Mouse (Mus musculus) forebrain, embryonic 15.5 days (tissue): ENCODE measurements at regions not wholly inside any gene's neighbourhood (a gene's known extent, or its start where the extent isn't known, plus 50 kb on each side); places are given as distances from the start of the nearest gene placed in this dataset.
A peak's percentile ranks its signal among the peaks of the same experiment; 100 is the strongest.
"Not testable (repeated sequence)": the region's sequence is repeated elsewhere in the genome, so short reads cannot be mapped to it uniquely, and the experiment has no call there.

ENCODE experiments used
- ATAC-seq: fragments of 200-750 bp; cut with Nextera tagmentation; replicated peaks from 2 replicates; pipeline ENCODE4 v1.8.0; 2017; ENCODE audit warnings: mild to moderate bottlenecking, moderate TSS enrichment, moderate library complexity
- H3K27ac ChIP-seq: fragments of 300-500 bp; sonication (generic); replicated peaks from 2 replicates; pipeline ENCODE4 v1.5.1; 2015; ENCODE audit warnings: mild to moderate bottlenecking, inconsistent platforms
- H3K27me3 ChIP-seq: fragments of 300-500 bp; sonication (generic); 2 replicates; pipeline ENCODE4 v1.6.1; 2015; ENCODE audit warnings: inconsistent platforms
- H3K36me3 ChIP-seq: fragments of 300-500 bp; sonication (generic); 2 replicates; pipeline ENCODE4 v1.6.1; 2015; ENCODE audit warnings: mild to moderate bottlenecking, inconsistent platforms
- H3K4me1 ChIP-seq: fragments of 300-500 bp; sonication (generic); 2 replicates; pipeline ENCODE4 v1.6.1; 2015; ENCODE audit warnings: inconsistent platforms
- H3K4me2 ChIP-seq: fragments of 300-500 bp; sonication (generic); replicated peaks from 2 replicates; pipeline ENCODE4 v1.6.1; 2015; ENCODE audit warnings: mild to moderate bottlenecking, inconsistent platforms
- H3K4me3 ChIP-seq: fragments of 300-500 bp; sonication (generic); 2 replicates; pipeline ENCODE4 v1.5.1; 2015; ENCODE audit warnings: mild to moderate bottlenecking, inconsistent platforms
- H3K9ac ChIP-seq: fragments of 300-500 bp; sonication (generic); replicated peaks from 2 replicates; pipeline ENCODE4 v1.6.1; 2015; ENCODE audit warnings: mild to moderate bottlenecking, inconsistent platforms
- H3K9me3 ChIP-seq: fragments of 300-500 bp; sonication (generic); 2 replicates; pipeline ENCODE4 v1.6.1; 2016; ENCODE audit warnings: inconsistent platforms
- WGBS: fragments of 180-500 bp; shearing (Covaris S2); methylation state at CpG from one replicate; pipeline ENCODE4 v1.1.7; 2015; ENCODE audit warnings: mixed read lengths; 5-methylcytosine and 5-hydroxymethylcytosine counted together

DNA sequence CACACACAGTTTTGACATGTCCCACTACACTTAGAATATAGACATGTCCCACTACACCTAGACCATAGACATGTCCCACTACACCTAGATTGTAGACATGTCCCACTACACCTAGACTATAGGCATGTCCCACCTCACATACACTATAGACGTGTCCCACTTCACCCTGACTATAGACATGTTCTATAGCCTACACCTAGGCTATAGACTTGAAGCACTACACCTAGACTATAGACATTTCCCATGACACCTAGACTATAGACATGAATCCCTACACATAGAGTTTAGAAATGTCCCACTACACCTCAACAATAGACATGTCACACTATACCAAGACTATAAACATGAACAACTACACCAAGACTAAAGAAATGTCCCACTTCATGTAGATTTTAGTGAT is 2580.9 kb downstream of the Gm37988 start:
- no peak overlapping the region for H3K27ac ChIP-seq
- H3K36me3 ChIP-seq = no peaks in the 10 kb centered on the region
- WGBS = 90% methylated on average over 1 of the region's 1 CpGs
- no peak overlapping the region for H3K4me2 ChIP-seq
- no peak; the same call in 1 of the 2 replicates for ATAC-seq
- no peak overlapping the region for H3K4me3 ChIP-seq
- H3K9ac ChIP-seq = no peak overlapping the region
- no peaks in the 10 kb centered on the region for H3K9me3 ChIP-seq
- no peaks in the 10 kb centered on the region for H3K4me1 ChIP-seq
- no peaks in the 10 kb centered on the region for H3K27me3 ChIP-seq

DNA sequence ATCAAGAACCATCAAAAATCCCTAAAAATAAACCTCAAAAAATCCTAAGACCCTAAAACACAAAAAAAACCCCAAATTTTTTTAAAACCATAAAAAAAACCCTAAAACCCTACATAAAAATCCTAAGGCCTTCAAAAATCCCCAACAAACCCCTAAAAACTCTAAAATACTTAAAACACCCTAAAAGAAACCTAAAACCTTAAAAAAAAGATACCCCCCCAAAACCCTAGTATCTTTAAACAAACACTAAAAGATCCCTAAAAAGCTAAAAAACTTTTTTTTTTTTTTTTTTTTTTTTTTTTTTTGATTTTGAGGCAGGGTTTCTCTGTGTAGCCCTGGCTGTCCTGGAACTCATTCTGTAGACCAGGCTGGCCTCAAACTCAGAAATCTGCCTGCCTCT is 2585.8 kb downstream of the Gm37988 start:
- H3K36me3 ChIP-seq = no peaks in the 10 kb centered on the region
- H3K27me3 ChIP-seq = no peaks in the 10 kb centered on the region
- H3K4me2 ChIP-seq = no peak overlapping the region
- no peak overlapping the region for H3K27ac ChIP-seq
- no peak overlapping the region for H3K4me3 ChIP-seq
- H3K9ac ChIP-seq = no peak overlapping the region
- no peaks in the 10 kb centered on the region for H3K9me3 ChIP-seq
- no peaks in the 10 kb centered on the region for H3K4me1 ChIP-seq
- no peak for ATAC-seq

DNA sequence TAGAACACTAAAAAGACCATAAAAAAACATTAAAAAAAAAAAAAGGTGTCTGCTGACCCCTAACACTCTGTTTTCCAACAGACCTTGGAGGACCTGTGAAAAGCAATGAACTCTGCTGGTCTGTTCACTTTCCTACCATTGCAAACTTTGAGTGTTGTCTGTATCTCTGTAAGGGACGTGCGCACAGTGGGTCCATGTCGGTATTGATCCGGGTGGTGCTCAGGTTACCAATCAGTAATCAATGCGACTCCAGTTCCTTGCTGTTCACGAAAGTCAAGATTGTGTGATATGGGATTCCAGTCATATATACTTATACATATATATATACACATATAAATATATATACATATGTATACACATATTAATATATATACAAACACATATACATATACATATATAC is 2586.5 kb downstream of the Gm37988 start:
- no peaks in the 10 kb centered on the region for H3K36me3 ChIP-seq
- no peak overlapping the region for H3K9ac ChIP-seq

DNA sequence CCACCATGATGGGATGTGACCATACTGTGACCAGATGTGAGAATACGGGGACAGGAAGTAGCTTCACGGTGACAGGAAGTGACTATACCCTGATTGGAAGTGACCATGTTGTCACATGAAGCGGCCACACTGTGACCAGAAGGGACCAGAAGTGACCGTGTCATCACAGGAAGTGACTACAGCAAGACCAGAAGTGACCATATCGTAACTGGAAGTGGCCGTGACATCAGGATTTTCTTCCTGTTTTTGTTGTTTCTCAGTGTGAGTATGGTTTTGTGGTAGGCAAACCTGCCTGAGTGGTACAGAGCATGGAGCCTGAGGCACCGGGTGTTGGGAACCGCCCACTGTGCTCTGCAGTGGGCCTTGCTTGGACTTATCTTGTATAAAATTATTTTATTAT is 2587.8 kb downstream of the Gm37988 start:
- H3K9ac ChIP-seq = no peak overlapping the region
- 96% methylated on average over 8 of the region's 8 CpGs for WGBS
- no peak overlapping the region for H3K27ac ChIP-seq
- no peaks in the 10 kb centered on the region for H3K36me3 ChIP-seq
- H3K4me3 ChIP-seq = no peak overlapping the region
- H3K9me3 ChIP-seq = no peaks in the 10 kb centered on the region
- H3K4me2 ChIP-seq = no peak overlapping the region
- no peak for ATAC-seq
- no peaks in the 10 kb centered on the region for H3K27me3 ChIP-seq
- H3K4me1 ChIP-seq = no peaks in the 10 kb centered on the region

More for the DNA sequence above, 2586.5 kb downstream of the Gm37988 start:
- H3K4me3 ChIP-seq = no peak overlapping the region
- WGBS = 97% methylated on average over 6 of the region's 6 CpGs
- ATAC-seq = no peak
- H3K4me2 ChIP-seq = no peak overlapping the region
- H3K27me3 ChIP-seq = no peaks in the 10 kb centered on the region
- H3K27ac ChIP-seq = no peak overlapping the region
- no peaks in the 10 kb centered on the region for H3K9me3 ChIP-seq
- H3K4me1 ChIP-seq = no peaks in the 10 kb centered on the region

DNA sequence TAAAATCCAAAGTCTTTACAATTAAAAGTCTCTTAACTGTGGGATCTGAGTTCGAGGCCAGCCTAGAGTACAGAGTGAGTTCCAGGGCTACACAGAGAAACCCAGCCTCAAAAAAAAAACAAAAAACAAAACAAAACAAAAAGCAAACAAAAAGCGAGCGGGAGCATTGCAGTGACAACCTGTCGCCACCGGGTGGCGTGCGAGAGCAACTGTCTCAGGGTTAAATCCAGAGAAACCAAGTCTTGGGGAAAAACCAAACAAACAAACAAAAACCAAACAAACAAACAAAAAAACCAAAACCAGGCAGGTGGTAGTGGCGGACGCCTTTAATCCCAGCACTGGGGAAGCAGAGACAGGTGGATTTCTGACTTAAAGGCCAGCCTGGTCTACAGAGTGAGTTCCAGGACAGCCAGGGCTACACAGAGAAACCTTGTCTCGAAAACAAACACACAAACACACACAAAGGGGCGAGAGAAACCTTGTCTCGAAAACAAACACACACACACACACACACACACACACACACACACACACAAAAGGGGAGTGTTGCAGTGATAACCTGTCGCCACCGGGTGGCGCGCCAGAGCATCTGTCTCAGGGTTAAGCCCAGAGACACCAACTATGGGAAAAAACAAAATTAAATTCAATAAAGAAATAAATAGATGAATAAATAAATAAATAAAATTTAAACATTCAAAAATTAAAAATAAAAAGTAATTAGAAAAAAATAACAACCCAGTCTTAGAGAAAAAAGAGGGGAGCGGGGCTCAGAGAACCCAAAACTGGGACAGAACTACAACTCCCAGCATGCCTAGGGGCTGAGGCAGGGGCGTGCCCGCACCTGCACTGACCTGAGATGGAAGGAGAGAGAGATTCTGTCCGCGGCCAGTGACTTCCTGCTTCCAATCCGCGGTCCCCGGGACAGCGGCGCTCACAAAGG is 2589.4 kb downstream of the Gm37988 start:
- Histone ChIP-seq H3K9me3 (no peaks in the 10 kb centered on the region), H3K27me3 (no peaks in the 10 kb centered on the region), H3K27ac (peak overlapping the region; percentile 89), H3K36me3 (no peaks in the 10 kb centered on the region), H3K4me1 (no peaks in the 10 kb centered on the region), H3K4me2 (peak overlapping the region; percentile 42), H3K9ac (peak overlapping the region; percentile 67), H3K4me3 (peak overlapping the region; percentile 80)
- WGBS = 17% methylated on average over 26 of the region's 26 CpGs
- ATAC-seq = peak; percentile 91

DNA sequence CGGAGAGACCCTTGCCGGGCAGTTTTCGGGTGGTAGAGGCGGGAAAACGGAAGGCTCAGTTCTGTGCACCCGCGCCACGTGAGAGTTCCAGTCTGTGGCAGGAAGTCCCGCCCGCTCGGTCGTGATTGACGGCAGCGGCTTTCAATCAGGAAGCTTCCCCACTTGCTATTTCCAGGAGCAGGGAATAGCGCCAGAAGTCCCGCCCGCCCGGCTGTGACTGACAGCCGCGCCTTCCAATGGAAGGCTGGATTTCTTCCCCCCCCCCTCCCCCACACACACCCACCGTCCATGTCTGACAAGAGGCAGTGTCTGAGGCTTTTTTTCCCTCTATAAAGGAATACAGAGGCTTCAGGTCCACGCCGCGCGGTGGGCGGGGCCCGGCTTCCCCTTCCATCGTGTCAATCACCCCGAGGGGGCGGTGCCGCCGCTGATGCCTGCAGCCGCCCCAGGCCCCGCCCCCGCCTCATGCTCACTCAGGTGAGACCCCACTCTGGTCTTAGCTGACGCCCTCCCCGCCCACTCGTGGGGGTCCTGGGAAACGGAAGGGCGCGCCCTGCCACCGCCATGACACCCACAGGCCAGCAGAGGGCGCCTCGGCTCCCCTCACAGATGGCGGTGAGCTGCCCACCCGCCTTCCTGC is 2590.2 kb downstream of the Gm37988 start:
- peak; percentile 98 for ATAC-seq

DNA sequence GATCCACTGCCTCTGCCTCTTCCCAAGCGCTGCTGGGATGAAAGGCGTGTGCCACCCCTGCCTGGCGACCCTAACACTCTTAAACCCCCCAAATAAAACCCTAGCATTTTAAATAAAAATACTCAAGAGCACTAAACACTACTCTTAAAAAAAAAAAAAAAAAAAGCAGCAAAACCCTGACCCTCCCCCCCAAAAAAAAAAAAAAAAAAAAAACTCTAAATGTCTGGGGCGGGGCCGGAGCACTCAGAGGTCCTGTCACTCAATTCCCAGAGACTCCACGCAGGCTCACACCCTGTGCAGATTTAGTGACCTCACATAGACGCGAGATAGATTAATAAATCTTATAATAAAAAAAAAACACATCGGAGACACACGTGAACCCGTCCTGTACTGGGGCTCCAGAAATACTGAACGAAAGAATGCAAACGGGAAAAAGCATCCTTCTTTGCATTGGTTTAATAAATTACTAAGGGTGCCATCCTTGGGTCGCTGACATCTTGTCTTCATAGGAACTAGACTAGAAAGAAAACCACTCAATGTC is 2591.1 kb downstream of the Gm37988 start:
- Histone ChIP-seq H3K27ac (peak overlapping the region; percentile 89), H3K4me3 (peak overlapping the region; percentile 80), H3K36me3 (no peaks in the 10 kb centered on the region), H3K4me1 (no peaks in the 10 kb centered on the region), H3K27me3 (no peaks in the 10 kb centered on the region), H3K9me3 (no peaks in the 10 kb centered on the region), H3K9ac (peak overlapping the region; percentile 54), H3K4me2 (peak overlapping the region; percentile 49)
- ATAC-seq = no peak
- WGBS = 55% methylated on average over 14 of the region's 14 CpGs

More for the DNA sequence above, 2590.2 kb downstream of the Gm37988 start:
- H3K9ac ChIP-seq = peak overlapping the region; percentile 67
- peak overlapping the region; percentile 49 for H3K4me2 ChIP-seq
- H3K4me1 ChIP-seq = no peaks in the 10 kb centered on the region
- under 1% methylated on average over 43 of the region's 46 CpGs for WGBS
- peak overlapping the region; percentile 89 for H3K27ac ChIP-seq
- no peaks in the 10 kb centered on the region for H3K27me3 ChIP-seq
- no peaks in the 10 kb centered on the region for H3K9me3 ChIP-seq
- peak overlapping the region; percentile 80 for H3K4me3 ChIP-seq
- no peaks in the 10 kb centered on the region for H3K36me3 ChIP-seq

DNA sequence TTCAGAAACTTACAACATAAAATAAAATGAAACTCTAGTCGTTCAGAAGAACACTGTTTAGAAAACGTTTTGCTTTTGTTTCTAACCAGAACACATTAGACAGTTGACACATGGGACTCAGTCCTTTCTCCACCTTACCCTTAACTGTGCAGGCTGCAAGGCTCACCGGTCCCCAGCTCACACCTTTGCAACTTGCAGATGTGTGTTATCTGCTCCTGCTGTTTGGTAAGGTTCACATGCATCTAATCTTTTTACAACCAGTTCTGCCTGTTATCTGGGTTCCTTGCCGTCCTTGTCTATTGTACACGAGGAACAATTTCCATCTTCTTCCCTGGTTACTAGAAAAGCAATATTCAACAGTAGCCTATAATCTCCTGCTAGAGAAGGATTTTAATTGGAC is 2598.0 kb downstream of the Gm37988 start:
- H3K4me3 ChIP-seq, H3K4me2 ChIP-seq, H3K27me3 ChIP-seq, H3K9ac ChIP-seq, H3K27ac ChIP-seq, H3K4me1 ChIP-seq, H3K36me3 ChIP-seq, ATAC-seq, H3K9me3 ChIP-seq: not testable (repeated sequence)
- 74% methylated on average over 5 of the region's 5 CpGs for WGBS

DNA sequence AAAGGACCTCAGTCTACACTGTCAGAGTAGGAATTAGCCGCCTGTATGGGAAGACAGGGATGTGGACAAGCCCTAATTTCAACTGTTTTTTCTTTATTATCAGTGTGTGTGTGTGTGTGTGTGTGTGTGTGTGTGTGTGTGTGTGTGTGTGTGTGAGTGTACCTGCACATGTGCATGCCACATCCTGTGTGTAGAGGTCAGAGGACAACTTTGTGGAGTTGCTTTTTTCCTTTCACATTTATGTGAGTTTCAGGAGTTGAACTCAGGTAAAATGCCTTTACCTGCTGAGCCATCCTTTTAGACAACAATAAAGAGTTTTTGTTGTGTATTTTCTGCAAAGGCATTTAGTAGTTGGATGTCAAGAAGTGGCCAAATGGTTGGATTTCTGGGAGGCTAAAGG is 2606.8 kb downstream of the Gm37988 start:
- no peak for ATAC-seq
- Histone ChIP-seq H3K27ac (no peak overlapping the region), H3K9me3 (no peaks in the 10 kb centered on the region), H3K4me1 (no peaks in the 10 kb centered on the region), H3K9ac (no peak overlapping the region), H3K36me3 (no peaks in the 10 kb centered on the region), H3K27me3 (no peaks in the 10 kb centered on the region), H3K4me2 (no peak overlapping the region), H3K4me3 (no peak overlapping the region)
- WGBS = 81% methylated on average over 1 of the region's 1 CpGs

DNA sequence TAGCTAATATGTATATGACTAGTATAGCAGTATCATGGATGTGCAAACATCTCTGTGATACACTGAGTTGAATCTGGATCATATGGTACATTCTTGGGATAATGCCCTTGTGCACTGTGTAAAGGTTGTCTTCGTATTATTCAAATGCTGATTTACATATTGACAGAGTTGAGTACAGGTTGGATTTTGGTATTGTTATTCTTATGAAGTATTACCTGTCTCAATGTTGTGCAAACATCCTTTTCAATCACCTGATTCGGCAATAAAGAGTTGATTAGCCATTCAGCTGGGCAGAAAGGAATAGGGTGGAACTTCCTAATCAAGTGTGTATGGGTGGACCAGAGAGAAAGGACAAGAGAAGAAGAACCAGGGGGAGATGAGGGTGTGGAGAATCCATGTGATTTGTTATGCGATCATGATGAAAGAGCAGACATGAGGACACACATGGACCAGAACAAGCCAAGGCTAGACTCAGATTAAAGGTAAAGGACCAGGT is 2644.0 kb downstream of the Gm37988 start:
- no peaks in the 10 kb centered on the region for H3K27me3 ChIP-seq
- H3K36me3 ChIP-seq = no peaks in the 10 kb centered on the region
- 88% methylated on average over 3 of the region's 3 CpGs for WGBS
- H3K4me3 ChIP-seq = no peak overlapping the region
- no peak overlapping the region for H3K9ac ChIP-seq
- no peak overlapping the region for H3K27ac ChIP-seq
- H3K4me1 ChIP-seq = no peaks in the 10 kb centered on the region
- H3K9me3 ChIP-seq = no peaks in the 10 kb centered on the region
- no peak overlapping the region for H3K4me2 ChIP-seq
- no peak for ATAC-seq

DNA sequence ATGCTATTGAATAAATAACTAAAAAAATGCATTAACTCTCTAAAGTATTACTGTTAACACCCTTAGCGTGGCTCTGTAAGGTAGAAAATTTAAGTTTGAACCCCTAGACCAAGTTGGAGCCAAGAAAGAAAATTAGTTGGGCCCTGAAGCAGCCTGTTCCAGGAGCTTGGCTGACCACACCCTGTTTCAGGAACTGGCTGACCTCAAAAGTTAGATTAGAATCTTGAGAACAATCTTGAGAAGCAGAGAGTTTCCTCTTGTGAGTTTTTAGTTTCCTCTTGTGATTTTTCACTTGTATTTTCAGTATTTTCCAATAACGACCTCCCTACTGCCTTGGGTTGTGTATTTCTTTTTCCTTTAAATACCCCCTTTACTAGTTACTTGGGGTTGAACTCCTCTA is 2647.2 kb downstream of the Gm37988 start:
- Histone ChIP-seq H3K36me3 (no peaks in the 10 kb centered on the region), H3K27ac (no peak overlapping the region), H3K9ac (no peak overlapping the region), H3K27me3 (no peaks in the 10 kb centered on the region), H3K4me1 (no peaks in the 10 kb centered on the region), H3K4me2 (no peak overlapping the region), H3K4me3 (no peak overlapping the region), H3K9me3 (no peaks in the 10 kb centered on the region)
- ATAC-seq = no peak
- WGBS = 80% methylated on average over 2 of the region's 2 CpGs

DNA sequence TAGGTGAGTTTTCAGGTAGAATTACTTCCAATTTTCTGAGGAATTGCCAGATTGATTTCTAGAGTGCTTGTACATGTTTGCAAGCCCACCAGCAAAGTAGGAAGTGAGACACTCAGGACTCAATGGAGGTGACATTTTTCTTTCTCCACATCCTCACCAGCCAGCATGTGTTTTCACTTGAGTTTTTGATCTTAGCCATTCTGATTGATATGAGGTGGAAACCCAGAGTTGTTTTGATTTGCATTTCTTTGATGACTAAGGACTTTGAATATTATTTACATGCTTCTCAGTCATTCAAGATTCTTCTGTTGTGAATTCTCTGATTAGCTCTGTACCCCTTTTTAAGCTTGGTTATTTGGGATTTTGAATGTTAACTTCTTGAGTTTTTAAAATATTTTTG is 2650.2 kb downstream of the Gm37988 start:
- no peak overlapping the region for H3K4me3 ChIP-seq
- no peaks in the 10 kb centered on the region for H3K9me3 ChIP-seq
- H3K27me3 ChIP-seq = no peaks in the 10 kb centered on the region
- ATAC-seq = no peak
- H3K27ac ChIP-seq = no peak overlapping the region
- no peak overlapping the region for H3K9ac ChIP-seq
- no peaks in the 10 kb centered on the region for H3K36me3 ChIP-seq
- no peaks in the 10 kb centered on the region for H3K4me1 ChIP-seq
- no peak overlapping the region for H3K4me2 ChIP-seq
